Mouse (Mus musculus) c-Kit-positive CD71-negative TER-119-negative erythroid progenitor cells, embryonic 14.5 days (primary cell): Measurements from ENCODE around the gene Olfr105-ps.

Experiments
- DNase-seq: peaks from one replicate; pipeline ENCODE4 v3.0.0-alpha.2; 2013; ENCODE audit warnings: low read depth

Gene Olfr105-ps

DNA sequence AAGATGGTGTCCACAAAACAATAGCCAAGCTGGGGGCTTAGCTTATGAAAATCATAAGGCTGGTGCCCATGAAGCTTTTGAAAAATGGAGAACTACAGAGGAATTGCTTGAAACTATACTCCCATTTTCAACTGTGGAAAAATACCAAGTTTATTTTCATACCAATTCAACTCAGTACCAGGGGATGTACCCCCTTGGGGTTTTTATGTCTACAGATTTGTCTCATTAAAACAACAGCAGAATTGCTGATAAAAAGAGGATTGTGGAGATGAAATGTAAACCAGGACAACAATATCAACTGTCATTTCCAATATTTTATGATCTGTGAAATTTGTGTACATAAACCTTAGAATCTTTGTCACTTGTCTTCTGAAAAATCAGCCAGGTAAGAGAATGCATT lies at the start of gene Olfr105-ps:
TSS of gene Olfr105-ps (plus strand) at position 301 of the 400 bp plus-strand sequence.
- no peak for DNase-seq

DNA sequence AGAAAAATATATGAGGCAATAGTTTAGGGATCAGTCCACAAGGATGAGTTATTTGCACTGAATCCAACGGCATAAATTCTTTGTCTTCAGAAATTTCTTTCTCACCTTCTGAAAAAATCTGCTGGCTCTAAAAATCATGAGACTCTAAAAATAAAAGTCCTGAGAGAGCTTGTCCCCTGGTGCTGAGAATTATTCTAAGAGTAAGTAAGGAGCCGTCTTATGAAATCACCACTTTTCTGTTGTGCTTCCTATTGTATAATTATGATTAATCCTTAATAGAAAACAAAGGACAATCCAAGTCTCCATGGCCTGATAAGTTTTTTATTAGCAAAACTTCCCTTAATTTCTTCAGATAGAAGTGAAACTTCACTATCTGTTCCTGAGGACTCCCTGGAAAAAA lies 39.2 kb upstream of the Olfr105-ps start, which contains the start of gene Olfr103:
TSS of gene Olfr103 (minus strand) at position 101 of the 400 bp plus-strand sequence.
- no peak for DNase-seq

GRCm38 (mm10) chr17:37359282-37359681 lies 19.6 kb upstream of the Olfr105-ps start, which contains the start of gene Olfr104-ps:
Gene Olfr104-ps, plus strand, starts transcription at chr17:37359582.
- DNase-seq: no peak

DNA sequence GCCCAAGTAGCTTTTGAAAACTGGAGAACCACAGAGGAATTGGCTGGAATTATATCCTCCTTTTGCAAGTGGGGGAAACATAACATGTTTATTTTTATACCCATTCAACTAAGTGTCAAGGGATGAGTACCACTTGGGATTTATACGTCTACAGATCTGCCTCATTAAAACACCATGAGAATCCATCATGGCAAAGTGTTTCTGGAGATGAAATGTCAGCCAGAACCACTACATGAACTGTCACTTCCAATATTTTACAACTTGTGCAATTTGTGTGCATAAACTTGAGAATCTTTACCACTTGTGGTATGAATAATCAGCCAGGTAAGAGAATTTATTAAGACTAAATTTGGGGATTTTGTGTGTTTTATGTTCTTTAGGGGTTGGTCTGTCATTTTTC lies 11.3 kb downstream of the Olfr105-ps start, which contains the start of gene Olfr106-ps:
TSS of gene Olfr106-ps (plus strand) at position 301 of the 400 bp plus-strand sequence.
- DNase-seq: no peak

- DNase-seq: no peak
These were observed 20.1 kb downstream of the Olfr105-ps start, which contains the start of gene Olfr107 for GRCm38 (mm10) chr17:37398926-37399325. Gene Olfr107, plus strand, starts transcription at chr17:37399226.

- DNase-seq: no peak
These were observed 34.5 kb downstream of the Olfr105-ps start for GRCm38 (mm10) chr17:37413380-37413779.
